Mouse (Mus musculus) midbrain, embryonic 16.5 days (tissue): ENCODE data around the gene Lrp6. TPM values are rescaled to one million over a fixed set of nuclear protein-coding genes. Genes with fewer than 3 reads are reported as not detected.

Experiments used
- ATAC-seq: fragments of 200-750 bp; cut with Nextera tagmentation; 2 replicates; pipeline ENCODE4 v1.8.0; 2017; ENCODE audit warnings: moderate TSS enrichment
- H3K27ac ChIP-seq: fragments of 300-500 bp; sonication (generic); 2 replicates; pipeline ENCODE4 v1.5.1; 2014; ENCODE audit warnings: mild to moderate bottlenecking, low read length, mixed read lengths
- H3K27me3 ChIP-seq: fragments of 300-500 bp; sonication (generic); 2 replicates; pipeline ENCODE4 v1.6.1; 2014; ENCODE audit warnings: low read depth, low read length, mixed read lengths; ENCODE audit not compliant: control insufficient read depth, insufficient read depth
- H3K36me3 ChIP-seq: fragments of 300-500 bp; sonication (generic); 2 replicates; pipeline ENCODE4 v1.6.1; 2014; ENCODE audit warnings: mild to moderate bottlenecking, low read length, moderate library complexity, mixed read lengths; ENCODE audit not compliant: control insufficient read depth, insufficient read depth
- H3K4me1 ChIP-seq: fragments of 300-500 bp; sonication (generic); 2 replicates; pipeline ENCODE4 v1.6.1; 2014; ENCODE audit warnings: mild to moderate bottlenecking, low read length, mixed read lengths; ENCODE audit not compliant: control insufficient read depth, insufficient read depth
- H3K4me2 ChIP-seq: fragments of 300-500 bp; sonication (generic); 2 replicates; pipeline ENCODE4 v1.6.1; 2014; ENCODE audit warnings: mild to moderate bottlenecking, low read length, mixed read lengths
- H3K4me3 ChIP-seq: fragments of 300-500 bp; sonication (generic); 2 replicates; pipeline ENCODE4 v1.5.1; 2014; ENCODE audit warnings: low read depth, mild to moderate bottlenecking, low read length, moderate library complexity, mixed read lengths
- H3K9ac ChIP-seq: fragments of 300-500 bp; sonication (generic); 2 replicates; pipeline ENCODE4 v1.6.1; 2014; ENCODE audit warnings: low read depth, low read length, mixed read lengths
- H3K9me3 ChIP-seq: fragments of 300-500 bp; sonication (generic); replicated peaks from 2 replicates; pipeline ENCODE4 v1.6.1; 2014; ENCODE audit warnings: mild to moderate bottlenecking, low read length, mixed read lengths; ENCODE audit not compliant: control insufficient read depth, poor library complexity, severe bottlenecking
- WGBS: fragments of 180-500 bp; shearing (Covaris S2); extraction: QIAGEN DNeasy Blood & Tissue Kit; methylation state at CpG from one replicate; pipeline ENCODE4 v1.1.7; 2014; 5-methylcytosine and 5-hydroxymethylcytosine counted together
- polyA plus RNA-seq: library from polyadenylated mRNA; unstranded; fragments of >200 nt; fragmentation: Nextera tagmentation; extraction: Ambion mirVana; gene quantifications from 2 replicates; pipeline ENCODE4 v1.2.1, GENCODE M21; 2015

The Lrp6 gene
- polyA plus RNA-seq, 1 experiment from 2014 or later = 14.4 TPM

DNA sequence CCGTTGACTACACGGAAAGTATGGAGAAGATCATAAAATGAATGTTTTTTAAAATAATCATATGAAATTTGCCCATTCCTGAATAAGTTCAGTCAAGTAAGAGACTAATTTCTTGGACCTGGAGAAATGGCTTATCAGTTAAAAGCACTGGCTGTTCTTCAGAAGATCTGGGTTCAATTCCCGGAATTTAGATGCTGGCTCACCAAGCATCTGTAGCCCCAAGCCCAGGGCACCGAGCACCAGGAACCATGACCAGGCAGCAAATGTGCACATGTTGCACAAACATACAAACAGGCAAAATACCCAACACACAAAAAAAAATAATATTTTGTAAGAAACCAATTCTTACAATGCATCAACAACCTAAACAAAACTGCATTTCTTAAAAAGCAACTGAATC is 37.4 kb downstream of the Lrp6 start:
- Histone ChIP-seq H3K9ac (no peak overlapping the region), H3K4me3 (no peak overlapping the region), H3K36me3 (no peaks in the 10 kb centered on the region), H3K27ac (no peak overlapping the region), H3K9me3 (no peaks in the 10 kb centered on the region), H3K27me3 (no peaks in the 10 kb centered on the region), H3K4me2 (no peak overlapping the region), H3K4me1 (peaks cover 19% of the 10 kb centered on the region)
- no peak for ATAC-seq
- 96% methylated on average over 4 of the region's 4 CpGs for WGBS

DNA sequence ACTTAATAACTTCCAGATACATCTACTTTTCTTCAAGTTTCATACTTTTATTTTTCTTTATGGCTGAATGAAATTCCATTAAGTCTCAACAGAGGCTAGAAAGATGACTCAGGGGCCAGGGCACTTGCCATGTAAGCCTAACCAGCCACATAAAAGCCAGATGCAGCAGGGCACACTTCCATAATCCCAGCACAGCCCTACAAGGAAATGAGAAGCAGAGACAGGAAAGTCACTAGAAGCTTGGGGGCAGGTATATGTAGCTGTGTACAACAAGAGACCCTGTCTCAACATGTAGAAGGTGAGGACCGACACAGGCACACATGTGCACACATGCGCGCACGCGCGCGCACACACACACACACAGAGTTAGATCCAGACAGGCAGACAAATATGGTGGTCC is 38.4 kb downstream of the Lrp6 start:
- H3K36me3 ChIP-seq = no peaks in the 10 kb centered on the region
- 0 out of 2 replicates have a peak, but pooled peaks have one; percentile 13 for ATAC-seq
- H3K4me1 ChIP-seq = peaks cover 19% of the 10 kb centered on the region
- no peak overlapping the region for H3K4me3 ChIP-seq
- no peak overlapping the region for H3K9ac ChIP-seq
- 97% methylated on average over 7 of the region's 7 CpGs for WGBS
- no peak overlapping the region for H3K27ac ChIP-seq
- no peaks in the 10 kb centered on the region for H3K27me3 ChIP-seq
- H3K9me3 ChIP-seq = no peaks in the 10 kb centered on the region
- no peak overlapping the region for H3K4me2 ChIP-seq

- Histone ChIP-seq H3K36me3 (no peaks in the 10 kb centered on the region), H3K4me1 (peaks cover 19% of the 10 kb centered on the region), H3K4me3 (no peak overlapping the region), H3K9ac (no peak overlapping the region), H3K27me3 (no peaks in the 10 kb centered on the region), H3K9me3 (no peaks in the 10 kb centered on the region), H3K4me2 (no peak overlapping the region), H3K27ac (no peak overlapping the region; the same call in 1 of the 2 replicates)
- 0 out of 2 replicates have a peak, but pooled peaks have one; percentile 21 for ATAC-seq
- WGBS = 31% methylated on average over 6 of the region's 6 CpGs
Observed at GRCm38 (mm10) chr6:134527596-134528128, 39.1 kb downstream of the Lrp6 start.

DNA sequence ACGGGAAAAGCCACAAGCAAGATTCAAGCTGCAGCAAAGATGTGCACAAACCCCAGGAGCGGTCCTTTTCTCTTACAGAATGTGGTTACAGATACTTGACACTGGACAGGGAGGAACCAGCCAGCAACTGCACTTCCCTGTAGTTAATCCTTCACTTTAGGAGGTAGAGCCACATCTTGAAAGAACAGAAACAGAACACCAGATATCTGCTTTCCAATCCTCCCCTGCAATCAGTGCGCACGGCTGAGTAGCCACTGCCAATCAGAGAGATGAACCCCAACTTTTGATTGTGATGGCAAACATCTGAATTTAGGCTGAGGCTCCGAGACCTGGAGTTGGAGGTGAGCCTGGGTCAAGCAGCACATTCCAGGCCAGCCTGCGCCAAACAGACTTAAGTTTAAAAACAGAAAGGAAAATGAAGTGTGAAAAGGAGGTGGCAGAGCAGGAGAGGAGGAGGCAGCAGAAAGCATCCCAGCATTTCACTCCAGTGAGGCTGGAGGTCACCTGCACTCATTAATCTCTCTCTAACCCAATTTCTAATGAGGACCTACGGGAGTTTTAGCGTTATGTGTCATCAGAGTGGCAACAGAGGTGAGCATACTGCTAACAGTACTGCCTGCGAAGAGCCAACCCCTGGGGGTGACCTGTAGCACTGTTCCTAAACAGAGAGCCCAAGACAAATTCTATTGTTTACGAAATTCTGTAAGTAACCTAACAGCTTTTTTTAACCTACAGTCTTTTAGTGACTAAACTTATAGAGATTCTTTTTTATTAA is 39.8 kb downstream of the Lrp6 start:
- Histone ChIP-seq H3K36me3 (no peaks in the 10 kb centered on the region), H3K9ac (no peak overlapping the region), H3K4me2 (no peak overlapping the region), H3K9me3 (no peaks in the 10 kb centered on the region), H3K27ac (no peak overlapping the region), H3K4me1 (peaks cover 19% of the 10 kb centered on the region), H3K27me3 (no peaks in the 10 kb centered on the region), H3K4me3 (no peak overlapping the region)
- 68% methylated on average over 10 of the region's 10 CpGs for WGBS
- ATAC-seq = no peak

GRCm38 (mm10) chr6:134526275-134526674 is 40.5 kb downstream of the Lrp6 start:
- Histone ChIP-seq H3K4me3 (no peak overlapping the region), H3K4me2 (no peak overlapping the region), H3K27me3 (no peaks in the 10 kb centered on the region), H3K27ac (no peak overlapping the region), H3K4me1 (peaks cover 19% of the 10 kb centered on the region), H3K9ac (no peak overlapping the region), H3K9me3 (no peaks in the 10 kb centered on the region), H3K36me3 (no peaks in the 10 kb centered on the region)
- ATAC-seq = no peak
- WGBS = 72% methylated on average over 5 of the region's 5 CpGs

DNA sequence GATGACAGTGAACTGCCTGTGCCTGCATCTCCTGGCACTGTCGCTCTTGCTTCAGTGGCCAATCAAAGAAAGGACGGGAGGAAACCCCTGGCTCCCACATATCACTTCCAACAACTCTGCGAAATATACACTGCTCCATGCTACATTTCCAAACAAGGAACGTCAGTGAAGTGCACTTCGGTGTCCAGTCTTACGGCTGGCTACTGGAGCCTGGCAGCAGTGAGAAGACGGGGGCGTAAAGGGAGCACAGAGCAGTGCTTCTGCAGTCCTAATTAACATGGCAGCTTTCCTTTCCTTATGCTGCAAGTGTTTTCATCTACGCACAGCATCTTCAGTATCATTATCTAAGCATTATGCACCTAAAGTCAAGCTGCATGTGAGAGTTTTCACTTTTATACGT is 45.4 kb downstream of the Lrp6 start:
- Histone ChIP-seq H3K9me3 (no peaks in the 10 kb centered on the region), H3K27me3 (no peaks in the 10 kb centered on the region), H3K4me3 (no peak overlapping the region), H3K27ac (no peak overlapping the region), H3K9ac (no peak overlapping the region), H3K4me1 (peaks cover 6% of the 10 kb centered on the region), H3K36me3 (no peaks in the 10 kb centered on the region; the same call in 1 of the 2 replicates), H3K4me2 (no peak overlapping the region)
- no peak for ATAC-seq
- WGBS = 83% methylated on average over 10 of the region's 10 CpGs

DNA sequence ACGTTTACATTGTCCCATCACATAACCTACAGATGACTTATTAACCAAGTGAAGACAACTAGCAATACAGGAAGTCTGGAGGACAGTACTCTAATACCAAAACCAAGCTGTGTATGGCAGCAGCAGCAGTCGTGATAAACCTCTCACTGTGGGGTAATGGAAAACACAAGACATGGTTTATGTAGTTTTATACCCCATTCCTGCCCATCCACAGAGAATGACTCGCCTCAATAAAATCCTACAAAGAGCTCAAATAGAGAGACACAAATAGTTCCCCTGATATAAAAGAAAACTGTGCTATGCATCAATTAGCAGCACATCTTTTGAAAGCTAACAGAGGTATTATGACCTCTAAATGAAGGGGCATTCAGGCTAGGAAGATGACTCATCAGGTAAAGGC is 45.9 kb downstream of the Lrp6 start:
- Histone ChIP-seq H3K27ac (no peak overlapping the region), H3K36me3 (no peaks in the 10 kb centered on the region; the same call in 1 of the 2 replicates), H3K4me2 (no peak overlapping the region)

DNA sequence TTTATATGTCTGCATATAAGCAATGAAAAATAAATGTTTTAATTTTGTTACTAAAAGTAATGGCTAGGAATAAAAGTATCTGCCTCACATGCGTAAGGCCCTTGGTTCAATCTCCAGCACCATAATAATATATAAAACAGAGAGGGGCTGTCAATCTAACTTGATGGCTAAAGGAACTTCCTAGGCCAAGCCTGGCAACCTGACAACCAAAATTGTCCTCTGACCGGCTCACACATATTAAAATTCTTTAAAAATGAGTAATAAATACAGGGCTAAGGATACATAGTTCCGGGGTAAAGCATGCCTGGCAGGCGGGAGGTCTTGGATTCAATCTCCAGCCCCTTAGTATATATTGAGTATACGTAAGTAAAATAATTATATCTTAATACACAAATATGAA is 48.3 kb downstream of the Lrp6 start:
- H3K4me2 ChIP-seq = no peak overlapping the region
- 93% methylated on average over 5 of the region's 5 CpGs for WGBS
- no peak overlapping the region for H3K9ac ChIP-seq
- ATAC-seq = no peak
- H3K27ac ChIP-seq = no peak overlapping the region
- no peak overlapping the region for H3K4me3 ChIP-seq
- no peaks in the 10 kb centered on the region; the same call in 1 of the 2 replicates for H3K36me3 ChIP-seq
- H3K9me3 ChIP-seq = no peaks in the 10 kb centered on the region
- H3K4me1 ChIP-seq = peaks cover 8% of the 10 kb centered on the region
- H3K27me3 ChIP-seq = no peaks in the 10 kb centered on the region

More for the DNA sequence above, 45.9 kb downstream of the Lrp6 start:
- Histone ChIP-seq H3K27me3 (no peaks in the 10 kb centered on the region), H3K4me3 (no peak overlapping the region), H3K4me1 (peaks cover 4% of the 10 kb centered on the region), H3K9me3 (no peaks in the 10 kb centered on the region), H3K9ac (no peak overlapping the region)
- 71% methylated on average over 3 of the region's 3 CpGs for WGBS
- no peak for ATAC-seq

DNA sequence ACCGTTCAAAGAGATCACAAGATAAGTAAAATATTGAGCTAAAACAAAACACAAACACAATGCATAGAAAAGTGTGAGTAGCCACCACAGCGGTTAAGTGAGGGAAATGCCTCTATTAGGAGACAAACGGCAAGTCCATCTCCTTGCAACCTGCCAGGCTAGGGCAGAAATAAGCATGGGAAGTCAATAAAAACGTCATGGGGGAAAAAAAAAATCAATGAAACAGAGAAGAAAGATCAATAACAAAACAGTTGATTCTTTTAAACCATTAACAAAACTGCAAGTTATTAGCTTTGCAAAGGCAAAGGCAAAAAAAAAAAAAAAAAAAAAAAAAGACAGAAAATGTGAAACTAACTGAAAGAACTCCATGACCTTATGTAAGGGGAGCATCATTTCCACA is 49.6 kb downstream of the Lrp6 start:
- ATAC-seq = no peak
- 80% methylated on average over 4 of the region's 4 CpGs for WGBS

More for the DNA sequence above, 49.6 kb downstream of the Lrp6 start:
- H3K27me3 ChIP-seq = no peaks in the 10 kb centered on the region
- no peak overlapping the region for H3K27ac ChIP-seq
- H3K9me3 ChIP-seq = no peaks in the 10 kb centered on the region
- H3K4me1 ChIP-seq = peaks cover 15% of the 10 kb centered on the region
- H3K4me3 ChIP-seq = no peak overlapping the region
- H3K36me3 ChIP-seq = no peaks in the 10 kb centered on the region; the same call in 1 of the 2 replicates
- no peak overlapping the region for H3K9ac ChIP-seq
- H3K4me2 ChIP-seq = no peak overlapping the region
